Mouse (Mus musculus) ES-E14 (cell line): ENCODE measurements around the gene Fam83b.

Source experiments
- HCFC1 ChIP-seq: IDR thresholded peaks from 2 replicates; pipeline ENCODE4 v1.6.1; 2012; ENCODE audit warnings: low read length, inconsistent platforms, borderline replicate concordance; ENCODE audit not compliant: insufficient read depth
- MAFK ChIP-seq: IDR thresholded peaks from 2 replicates; pipeline ENCODE4 v1.6.1; 2014; ENCODE audit warnings: mild to moderate bottlenecking, low read depth, low read length, inconsistent platforms; ENCODE audit not compliant: insufficient read depth
- ZC3H11A ChIP-seq: IDR thresholded peaks from 2 replicates; pipeline ENCODE4 v1.6.1; 2012; ENCODE audit warnings: low read depth, mild to moderate bottlenecking, inconsistent platforms, low read length, borderline replicate concordance
- ZNF384 ChIP-seq: IDR thresholded peaks from 2 replicates; pipeline ENCODE4 v1.6.1; 2012; ENCODE audit warnings: low read depth, low read length, inconsistent platforms

- TF ChIP-seq MAFK: no peak
- no peak for TF ChIP-seq ZNF384
- TF ChIP-seq ZC3H11A: no peak
- no peak for TF ChIP-seq HCFC1
Observed at GRCm38 (mm10) chr9:76581966-76582365, 15.1 kb upstream of the Fam83b start.
